Mouse (Mus musculus) MEL (cell line): ENCODE data around the gene Lztr1.

Experiments
- CHD1 ChIP-seq: IDR thresholded peaks from 2 replicates; pipeline ENCODE4 v1.6.1; 2012; ENCODE audit warnings: low read depth, mild to moderate bottlenecking, inconsistent platforms, low read length, improper control_type of control experiment
- CTCF ChIP-seq, 3 experiments: IDR thresholded peaks in 2 of 3; conservative IDR thresholded peaks in 1 of 3; 2 replicates each; pipeline ENCODE4 v1.5.1; 2011 to 2012; ENCODE audit warnings: low read length in 3 of 3, low read depth in 2 of 3, mild to moderate bottlenecking in 2 of 3, improper control_type of control experiment in 1 of 3, inconsistent platforms in 1 of 3, mixed read lengths in 1 of 3, moderate library complexity in 1 of 3; ENCODE audit not compliant: control insufficient read depth in 1 of 3, insufficient read depth in 1 of 3, poor library complexity in 1 of 3, severe bottlenecking in 1 of 3
- EP300 ChIP-seq, 2 experiments: IDR thresholded peaks; 2 replicates each; pipeline ENCODE4 v1.6.1; 2011; ENCODE audit warnings: improper control_type of control experiment in 2 of 2, low read length in 2 of 2, low read depth in 1 of 2, mild to moderate bottlenecking in 1 of 2
- HCFC1 ChIP-seq: IDR thresholded peaks from 2 replicates; pipeline ENCODE4 v1.6.1; 2012; ENCODE audit warnings: low read depth, mild to moderate bottlenecking, inconsistent platforms, low read length, improper control_type of control experiment, moderate library complexity
- POLR2A ChIP-seq, 2 experiments: IDR thresholded peaks; 2 replicates each; pipeline ENCODE4 v1.6.1; 2011 to 2012; ENCODE audit warnings: low read length in 2 of 2, mild to moderate bottlenecking in 2 of 2, control low read depth in 1 of 2, improper control_type of control experiment in 1 of 2, low read depth in 1 of 2, moderate library complexity in 1 of 2; ENCODE audit not compliant: control insufficient read depth in 1 of 2, insufficient read depth in 1 of 2, poor library complexity in 1 of 2
- POLR2AphosphoS2 ChIP-seq: IDR thresholded peaks from 2 replicates; pipeline ENCODE4 v1.6.1; 2011; ENCODE audit warnings: low read length, improper control_type of control experiment
- TAL1 ChIP-seq: IDR thresholded peaks from 2 replicates; pipeline ENCODE4 v1.6.1; 2012; ENCODE audit warnings: mild to moderate bottlenecking, inconsistent platforms, low read length, moderate library complexity, mixed read lengths
- UBTF ChIP-seq: IDR thresholded peaks from 2 replicates; pipeline ENCODE4 v1.6.1; 2012; ENCODE audit warnings: low read depth, mild to moderate bottlenecking, inconsistent platforms, low read length, improper control_type of control experiment, moderate library complexity, borderline replicate concordance; ENCODE audit not compliant: insufficient read depth
- ZC3H11A ChIP-seq: IDR thresholded peaks from 2 replicates; pipeline ENCODE4 v1.6.1; 2012; ENCODE audit warnings: low read depth, mild to moderate bottlenecking, inconsistent platforms, low read length, improper control_type of control experiment

- TF ChIP-seq CTCF (IDR thresholded peaks at IDR 0.05 in 2 of 3, conservative IDR thresholded peaks at IDR 0.05 in 1 of 3; ENCODE audit: control insufficient read depth in 1 of 3, insufficient read depth in 1 of 3, low read depth in 2 of 3, low read length in 3 of 3, poor library complexity in 1 of 3, severe bottlenecking in 1 of 3) (no peak), POLR2A (IDR thresholded peaks at IDR 0.05; ENCODE audit: control insufficient read depth in 1 of 2, insufficient read depth in 1 of 2, low read depth in 1 of 2, low read length in 2 of 2, poor library complexity in 1 of 2) (no peak), UBTF (no peak), TAL1 (no peak), EP300 (IDR thresholded peaks at IDR 0.05; ENCODE audit: low read depth in 1 of 2, low read length in 2 of 2) (no peak), HCFC1 (no peak), CHD1 (no peak), POLR2AphosphoS2 (no peak), ZC3H11A (no peak)
These were observed 53.3 kb downstream of the Lztr1 start, which contains the start of gene P2rx6 for GRCm38 (mm10) chr16:17561751-17562208.
